Mouse (Mus musculus) T-helper 17 cell (primary cell): ENCODE measurements around the gene Slc38a10.

Experiments used
- in situ Hi-C, 2 experiments: fragments of 300-600 bp; cut with MboI, MseI; formaldehyde crosslinking; loops; 1 replicate in 1 of 2; 2 replicates in 1 of 2; pipeline ENCODE4 v1.15.1; 2025; ENCODE audit warnings: high pct_unique_total_duplicates in 2 of 2

Slc38a10 gene

DNA sequence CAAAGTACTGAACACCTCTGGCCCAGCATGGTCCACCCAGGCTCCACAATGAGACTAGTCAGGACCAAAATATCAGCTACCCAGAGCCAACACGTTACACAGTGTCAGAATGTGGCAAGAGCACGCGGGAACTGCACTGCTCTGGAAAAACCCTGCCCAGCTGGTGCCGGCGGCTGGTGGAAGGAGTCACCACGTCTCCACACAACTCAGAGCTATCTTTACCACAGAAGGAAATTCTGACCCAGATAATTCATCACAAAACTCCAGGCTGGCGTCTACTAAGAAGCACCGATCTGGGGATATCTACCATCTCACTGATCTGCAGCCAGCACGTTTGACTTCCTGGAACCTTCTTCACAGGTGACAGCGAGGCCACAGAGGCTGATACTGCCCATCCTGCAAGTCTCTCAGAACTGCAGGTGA lies 11.8 kb downstream of the Slc38a10 start:
- in situ Hi-C loops: no loop called here

DNA sequence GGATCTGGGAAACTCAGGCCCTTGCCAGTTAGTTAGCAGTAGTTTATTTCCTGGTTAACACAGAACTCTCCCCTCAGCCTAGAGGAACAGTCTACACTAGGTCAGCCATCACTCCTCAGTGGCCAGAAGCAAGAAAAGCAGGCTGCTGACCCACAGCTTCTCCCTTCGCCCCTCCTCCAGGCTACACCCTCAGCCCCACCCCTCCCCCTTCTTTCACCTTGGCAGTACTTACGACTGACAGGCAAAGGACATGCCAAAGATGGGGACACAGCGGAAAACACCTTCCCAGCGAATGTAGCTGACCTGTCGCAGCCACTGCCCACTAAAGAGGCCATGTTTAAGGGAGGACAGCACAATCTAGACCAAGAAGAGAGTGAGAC lies 13.5 kb downstream of the Slc38a10 start:
- in situ Hi-C loops: no loop called here

DNA sequence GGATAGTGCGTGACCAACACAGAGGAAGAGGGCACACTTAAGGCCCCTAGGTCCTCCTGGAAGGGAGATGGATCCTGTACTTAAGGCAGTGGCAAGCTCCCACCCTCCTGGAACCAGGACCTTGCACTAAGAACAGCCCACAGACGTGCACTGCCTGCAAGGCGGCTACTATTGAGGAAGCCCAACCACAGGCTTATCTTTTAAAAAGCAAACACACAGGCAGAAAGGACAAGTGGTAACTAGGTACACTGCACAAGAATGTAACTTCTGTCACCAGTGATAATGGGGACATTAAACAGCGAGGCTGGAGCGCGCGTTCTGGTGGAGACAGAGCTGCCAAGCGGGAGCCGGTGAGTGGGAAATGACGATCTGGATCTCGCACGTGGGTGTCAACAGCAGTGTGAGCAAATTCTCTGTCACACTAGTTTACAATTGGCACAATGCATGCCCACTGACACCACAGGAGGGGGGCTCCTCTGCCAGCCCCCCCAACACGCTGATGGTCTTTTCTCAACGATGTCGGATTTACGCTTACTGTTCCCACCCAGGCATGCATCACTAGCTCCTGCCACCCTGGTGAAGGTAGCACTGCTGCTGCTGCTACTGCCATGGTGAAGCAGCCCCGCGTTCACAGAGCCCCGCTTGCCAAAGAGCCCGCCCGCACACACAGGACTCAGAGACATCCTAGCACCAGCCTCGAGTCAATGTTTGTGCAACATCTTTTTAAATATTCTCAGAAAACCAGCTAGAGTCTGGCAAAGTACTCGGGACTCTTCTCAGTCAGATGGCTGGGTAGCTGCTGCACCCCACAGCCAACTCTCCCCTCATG lies 14.1 kb downstream of the Slc38a10 start:
- in situ Hi-C loops: no loop called here

DNA sequence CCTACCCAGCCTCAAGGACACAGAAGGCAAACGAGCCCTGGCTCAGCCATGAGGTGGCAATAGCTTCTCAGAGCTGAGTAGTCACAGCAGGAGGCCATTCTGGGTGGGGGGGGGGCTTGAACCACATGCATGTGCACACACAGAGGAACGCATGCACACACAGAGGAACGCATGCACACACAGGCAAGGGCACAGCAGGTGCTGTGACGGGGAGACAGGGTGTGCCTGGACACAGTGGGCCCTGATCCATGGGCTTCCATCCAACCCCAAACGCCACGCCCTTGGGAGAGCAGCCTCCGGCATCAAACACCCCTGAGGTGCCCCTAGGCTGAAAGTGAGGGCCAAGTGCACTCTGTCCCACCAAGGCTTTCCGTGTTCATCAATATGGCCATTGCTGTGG lies 15.0 kb downstream of the Slc38a10 start:
- in situ Hi-C loops: no loop called here

DNA sequence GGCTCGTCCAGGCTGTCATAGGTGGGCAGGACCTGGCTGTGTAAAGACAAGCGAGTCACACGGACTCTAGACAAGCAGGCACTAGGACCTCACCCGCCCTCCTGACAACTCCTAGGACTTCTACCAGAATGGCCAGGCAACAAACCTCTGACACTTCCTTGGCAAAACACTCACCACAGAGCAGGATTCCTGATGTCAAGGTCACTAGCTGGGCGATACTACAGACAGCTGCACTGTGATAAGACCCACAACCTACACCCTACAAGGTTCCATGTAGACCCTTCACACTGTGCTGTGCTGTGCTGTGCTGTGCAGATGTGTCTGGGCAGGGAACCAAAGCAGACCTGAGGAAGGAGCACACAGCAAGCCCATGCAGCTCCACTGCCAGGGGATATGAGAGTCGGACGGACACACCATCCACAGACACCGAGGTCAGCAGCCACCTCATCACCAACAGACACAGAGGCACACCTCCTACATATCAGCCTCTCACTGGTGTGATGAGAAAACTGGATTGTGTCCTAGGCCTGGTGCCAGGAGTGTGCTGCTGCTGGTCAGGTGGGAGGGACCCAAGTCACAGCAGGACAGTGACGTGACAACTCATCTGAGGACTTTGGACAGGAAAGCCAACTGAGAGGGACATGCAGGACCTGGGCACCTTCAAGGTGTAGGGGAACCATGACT lies 16.2 kb downstream of the Slc38a10 start:
- in situ Hi-C loops: no loop called here

DNA sequence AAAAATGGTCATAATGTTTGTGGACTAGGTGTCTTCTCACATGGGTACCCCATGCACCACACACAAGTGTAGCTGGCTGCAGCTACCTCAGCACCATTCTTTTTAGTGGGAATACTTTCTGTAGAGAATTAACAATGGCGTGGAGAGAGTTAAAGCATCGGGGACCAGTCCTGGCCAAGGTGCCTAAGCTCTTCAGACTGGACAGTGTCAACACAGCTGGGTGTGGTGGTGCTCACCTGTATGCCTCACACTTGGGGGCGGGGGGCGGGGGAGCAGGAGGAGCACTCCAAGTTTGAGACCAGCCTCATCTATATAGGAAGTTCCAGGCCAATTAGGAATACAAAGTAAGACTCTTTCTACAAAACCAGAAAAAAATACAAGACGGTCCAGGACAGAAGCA lies 17.0 kb downstream of the Slc38a10 start:
- in situ Hi-C loops: no loop called here

DNA sequence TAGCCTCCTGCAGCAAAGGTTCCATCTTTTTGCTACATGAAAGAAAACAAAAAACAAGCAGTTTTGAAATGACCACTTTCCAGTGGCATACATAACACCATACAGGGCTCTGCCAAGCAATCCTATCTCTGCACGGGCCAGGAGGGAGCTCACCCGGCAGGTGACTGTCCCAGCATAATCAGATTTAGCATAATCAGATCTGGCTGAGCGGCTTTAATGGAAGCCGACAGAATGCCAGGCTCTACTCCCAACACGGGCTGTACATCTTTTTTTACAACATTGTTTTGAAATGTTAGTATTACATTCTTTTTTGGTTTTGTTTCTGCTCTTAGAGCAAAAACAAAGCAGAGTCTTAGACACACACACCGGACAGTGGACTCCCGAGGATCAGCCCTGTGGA lies 21.9 kb downstream of the Slc38a10 start:
- in situ Hi-C loops: no loop called here

DNA sequence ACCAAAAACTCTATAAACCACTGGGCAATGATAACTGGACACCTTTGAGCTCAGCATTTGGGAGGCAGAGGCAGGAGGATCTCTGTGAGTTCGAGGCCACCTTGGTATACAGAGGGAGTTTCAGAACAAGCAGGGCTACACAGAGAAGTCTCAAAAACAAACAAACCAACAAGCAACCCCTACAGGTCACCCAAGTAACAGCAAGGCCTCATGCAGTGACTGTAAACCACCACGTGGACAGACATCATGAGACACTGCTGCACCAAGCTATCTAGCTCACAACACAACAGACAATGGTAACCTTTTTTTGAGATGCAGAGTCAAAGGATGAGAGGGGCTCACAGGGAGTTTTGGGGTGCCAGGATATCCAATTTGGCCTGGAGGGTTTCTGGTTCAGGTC lies 24.3 kb downstream of the Slc38a10 start:
- in situ Hi-C loops: no loop called here

DNA sequence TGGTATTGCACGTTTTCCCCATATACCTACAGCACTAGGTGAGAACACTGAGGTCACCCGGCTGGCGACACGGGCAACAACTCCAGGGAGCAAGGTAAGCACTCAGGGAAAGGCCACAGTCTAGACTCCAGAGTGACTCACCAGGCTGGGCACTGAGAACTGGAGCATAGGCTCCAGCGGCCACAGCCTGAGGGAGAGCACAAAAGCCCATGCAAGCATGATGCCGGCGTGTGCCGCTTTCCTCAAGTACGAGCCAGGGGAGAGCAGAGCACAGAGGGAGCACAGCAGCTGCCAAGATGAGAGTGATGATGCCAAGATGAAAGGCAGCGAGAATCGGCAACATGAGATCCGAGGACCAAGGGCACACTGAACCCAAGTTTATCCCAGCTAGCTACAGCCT lies 29.0 kb downstream of the Slc38a10 start:
- in situ Hi-C loops: no loop called here

DNA sequence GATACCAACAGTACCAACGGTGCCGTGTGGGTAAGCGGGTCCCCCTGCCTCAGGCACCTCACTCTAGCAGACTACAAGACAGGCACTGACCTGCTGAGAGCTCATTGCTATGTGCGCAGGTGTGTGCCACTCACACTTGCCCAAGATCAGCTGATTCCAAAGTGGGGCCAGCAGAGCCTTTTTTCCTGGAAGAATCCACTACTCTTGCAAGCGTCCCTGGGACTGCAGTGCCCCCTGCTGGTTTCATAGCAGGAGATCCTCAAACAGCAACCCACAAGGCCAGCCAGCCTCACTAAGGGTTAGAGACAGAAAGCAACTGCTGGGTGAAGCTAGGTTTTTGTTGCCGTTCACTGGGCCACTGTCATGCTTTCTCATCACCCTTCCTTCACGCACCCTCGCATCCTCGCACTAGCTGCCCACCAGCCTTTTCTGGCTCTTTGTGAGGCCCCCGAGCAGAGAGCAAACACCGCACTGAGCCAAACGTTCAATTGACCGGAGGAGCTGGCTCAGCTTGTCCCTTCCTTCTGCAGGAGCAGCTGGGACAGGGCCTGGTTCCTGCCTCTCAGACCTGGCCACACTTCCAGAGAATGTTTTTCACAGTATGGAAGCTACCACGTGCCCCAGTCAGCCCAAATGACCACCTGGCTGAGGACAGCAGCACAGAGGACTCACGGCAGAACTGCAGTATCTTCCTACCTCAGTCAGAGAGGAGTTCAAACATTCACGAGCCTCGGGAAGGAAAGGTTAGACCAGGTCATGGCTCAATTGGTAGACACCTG lies 30.3 kb downstream of the Slc38a10 start:
- in situ Hi-C loops: no loop called here

DNA sequence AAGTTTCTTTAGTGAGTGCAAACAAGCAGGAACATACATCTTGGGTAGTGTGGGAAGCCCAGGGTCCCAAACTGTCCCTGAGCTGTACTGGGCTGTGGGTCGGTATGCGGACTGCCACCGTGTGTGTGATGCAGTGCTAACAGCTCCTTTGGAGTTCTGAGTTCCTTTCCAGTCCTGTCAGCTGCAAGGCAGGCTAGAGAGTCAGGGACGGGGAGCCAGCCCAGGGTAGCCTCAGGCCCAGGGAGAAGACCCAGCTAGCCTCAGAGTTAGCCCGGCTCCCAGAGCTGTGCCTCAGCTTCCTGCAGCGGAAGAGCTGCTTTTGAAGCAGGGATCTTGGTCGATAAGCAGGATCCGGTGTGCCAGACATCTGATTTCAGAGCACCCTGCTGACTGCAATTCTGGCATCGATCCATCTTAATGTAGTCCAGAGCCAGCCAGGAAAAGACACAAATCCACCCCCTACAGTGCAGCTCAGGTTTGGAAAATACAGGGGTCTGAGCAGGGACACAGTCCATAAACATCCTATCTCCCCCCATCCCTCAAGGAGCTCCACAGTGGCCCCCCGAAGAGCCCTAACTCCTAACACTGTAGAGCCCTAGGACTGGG lies 31.1 kb downstream of the Slc38a10 start:
- in situ Hi-C loops: no loop called here

DNA sequence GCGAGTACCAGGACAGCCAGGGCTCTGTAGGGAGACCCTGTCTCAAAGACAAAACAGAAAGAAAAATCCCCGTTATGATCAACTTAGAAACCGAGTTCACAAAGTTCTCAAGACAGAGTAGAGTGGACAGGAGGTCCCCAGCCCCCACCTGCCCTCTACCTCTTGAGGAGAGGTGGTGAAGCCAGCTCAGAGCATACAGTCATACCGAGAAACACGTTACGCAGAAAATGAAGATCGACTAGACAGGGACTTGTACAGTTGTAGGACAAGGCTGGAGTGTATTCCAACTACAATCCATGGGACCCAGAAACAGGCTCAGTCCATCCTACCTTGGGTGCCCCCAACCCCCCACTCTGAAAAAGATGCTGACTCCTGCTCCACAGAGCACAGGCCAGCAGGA lies 32.0 kb downstream of the Slc38a10 start:
- in situ Hi-C loops: no loop called here

DNA sequence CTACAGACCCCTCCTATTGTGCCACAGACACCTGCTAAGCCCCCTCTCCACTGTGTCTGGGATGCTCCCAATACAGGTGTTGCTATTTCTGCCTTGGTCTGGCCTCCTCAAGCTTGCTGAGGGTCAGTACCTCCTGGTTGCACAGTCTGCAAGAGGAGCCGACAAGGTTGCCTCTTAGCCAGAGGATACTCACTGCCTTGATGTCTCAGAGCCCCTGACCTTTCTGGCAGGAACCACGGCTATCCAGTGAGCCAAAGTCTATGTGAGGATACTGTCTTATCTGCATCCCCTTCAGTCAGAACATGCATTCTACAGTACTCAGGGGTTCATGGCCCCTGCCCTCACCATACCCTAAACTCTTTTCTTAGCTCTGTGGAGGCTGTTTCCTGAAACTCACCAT lies 33.5 kb downstream of the Slc38a10 start:
- in situ Hi-C loops: no loop called here

DNA sequence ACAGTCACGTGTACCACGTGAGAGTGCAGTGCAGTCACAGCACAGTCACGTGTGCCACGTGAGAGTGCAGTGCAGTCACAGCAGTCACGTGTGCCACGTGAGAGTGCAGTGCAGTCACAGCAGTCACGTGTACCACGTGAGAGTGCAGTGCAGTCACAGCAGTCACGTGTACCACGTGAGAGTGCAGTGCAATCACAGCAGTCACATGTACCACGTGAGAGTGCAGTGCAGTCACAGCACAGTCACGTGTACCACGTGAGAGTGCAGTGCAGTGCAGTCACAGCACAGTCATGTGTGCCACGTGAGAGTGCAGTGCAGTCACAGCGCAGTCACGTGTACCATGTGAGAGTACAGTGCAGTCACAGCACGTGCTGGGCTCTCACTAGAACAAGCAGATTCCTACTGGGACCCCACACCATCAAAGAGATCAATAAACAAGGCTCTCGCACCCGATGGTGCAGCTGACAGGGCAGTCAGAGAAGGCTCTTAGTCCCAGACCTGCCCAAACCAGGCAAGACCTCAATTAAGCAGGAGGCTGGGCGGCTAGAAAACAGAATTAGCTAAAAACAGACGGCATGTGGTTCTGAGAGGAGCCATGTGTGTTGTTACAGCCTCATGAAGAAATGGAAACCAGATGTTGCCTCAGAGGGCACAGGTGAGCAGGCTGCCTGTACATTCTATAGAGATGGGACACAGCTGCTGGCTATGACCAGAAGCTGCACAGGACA lies 36.5 kb downstream of the Slc38a10 start:
- in situ Hi-C loops: loop anchor here in 1 of 2 experiments (5.0 kb wide), 1 partner anchor 98 kb away; no protein-coding TSS in a partner anchor

DNA sequence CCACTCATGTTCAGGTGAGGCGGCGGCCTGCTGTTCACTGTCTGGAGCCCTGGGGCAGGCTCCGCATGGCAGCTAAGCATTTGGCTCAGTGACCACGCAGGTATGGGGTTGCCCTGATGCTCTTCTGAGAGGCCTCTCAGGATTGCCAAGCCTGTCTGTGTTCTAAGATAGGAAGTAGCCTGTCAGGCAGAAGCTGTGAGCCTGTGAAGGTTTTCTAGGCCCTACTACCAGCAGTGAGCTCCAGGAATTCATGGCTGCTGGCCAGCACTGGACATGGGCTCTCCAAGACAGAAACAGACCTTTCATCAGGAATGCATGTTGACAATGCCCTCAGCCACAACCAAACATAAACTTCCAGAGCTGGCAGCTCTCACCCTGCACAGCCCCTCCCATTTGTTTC lies 39.0 kb downstream of the Slc38a10 start:
- in situ Hi-C loops: loop anchor here in 1 of 2 experiments (5.0 kb wide), 1 partner anchor 100 kb away; no protein-coding TSS in a partner anchor

DNA sequence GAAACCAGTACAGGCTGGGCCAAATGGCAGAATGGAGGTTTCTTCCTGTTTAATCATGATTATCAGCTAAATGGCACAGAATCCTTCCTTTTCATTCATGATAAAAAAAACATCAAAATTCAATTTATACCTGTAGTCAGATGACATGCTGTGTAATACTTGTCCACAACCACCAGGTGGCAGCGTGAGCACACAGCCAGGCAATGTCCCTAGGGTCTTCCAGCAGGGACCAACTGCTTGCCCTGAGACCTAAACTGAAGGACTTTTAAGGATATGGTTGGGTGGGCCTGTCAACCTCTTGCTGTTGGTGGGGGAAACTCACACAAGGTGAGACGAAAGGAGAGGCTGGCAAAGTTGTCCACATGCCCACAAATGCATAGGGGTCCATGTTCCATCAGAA lies 40.1 kb downstream of the Slc38a10 start:
- in situ Hi-C loops: loop anchor here in 1 of 2 experiments (5.0 kb wide), 1 partner anchor 101 kb away; no protein-coding TSS in a partner anchor

DNA sequence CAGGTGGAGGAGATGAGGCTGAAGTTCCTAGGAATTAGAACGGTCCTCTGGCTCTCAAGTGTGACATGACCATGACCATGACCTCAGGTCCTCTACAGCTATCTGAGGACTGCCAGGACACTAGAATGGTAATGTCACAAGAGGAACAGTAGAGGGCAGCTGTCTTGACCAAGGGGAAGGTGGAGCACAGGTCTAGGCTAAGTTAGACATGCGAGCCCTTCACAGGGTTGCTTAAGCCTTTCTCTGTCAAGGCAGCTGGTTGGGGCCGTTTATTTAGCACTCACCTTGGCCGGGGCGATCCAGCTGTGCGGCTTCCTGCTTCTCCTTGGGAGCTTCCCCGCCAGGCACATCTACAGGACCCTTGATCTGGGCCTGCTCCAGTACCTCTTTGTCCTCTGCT lies 40.6 kb downstream of the Slc38a10 start:
- in situ Hi-C loops: loop anchor here in 1 of 2 experiments (5.0 kb wide), 1 partner anchor 102 kb away; no protein-coding TSS in a partner anchor

DNA sequence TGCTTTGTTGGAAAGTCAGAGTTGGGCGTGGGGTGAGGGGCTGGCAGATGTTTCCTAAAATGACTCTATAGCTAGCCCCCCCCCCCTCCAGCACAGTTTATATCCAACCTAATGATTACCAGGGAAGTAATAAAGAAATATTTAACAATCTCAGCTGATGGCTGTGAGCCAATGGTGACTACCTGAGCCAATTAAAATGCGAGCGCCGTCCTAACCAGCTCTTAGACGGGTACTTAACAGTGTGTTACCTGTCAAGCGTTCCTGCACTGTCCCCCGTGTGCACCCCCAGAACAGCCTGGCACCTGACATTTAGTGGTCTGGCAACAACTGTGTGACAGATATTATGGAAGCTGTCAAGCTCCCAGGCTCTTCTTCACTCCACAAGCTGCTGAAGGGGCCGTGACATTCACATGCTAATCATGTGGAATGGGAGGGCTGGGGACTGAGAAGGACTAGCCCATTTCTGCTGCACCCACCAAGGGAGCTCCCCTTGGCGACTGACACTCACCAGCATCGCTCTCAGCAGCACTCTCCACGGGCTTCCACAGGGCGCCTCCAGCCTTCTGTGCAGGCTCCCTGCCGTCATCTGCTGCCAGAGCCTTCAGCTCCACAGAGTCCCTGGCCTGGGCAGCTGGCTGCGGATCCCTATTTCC lies 41.5 kb downstream of the Slc38a10 start:
- in situ Hi-C loops: loop anchor here in 1 of 2 experiments (5.0 kb wide), 1 partner anchor 103 kb away; no protein-coding TSS in a partner anchor

DNA sequence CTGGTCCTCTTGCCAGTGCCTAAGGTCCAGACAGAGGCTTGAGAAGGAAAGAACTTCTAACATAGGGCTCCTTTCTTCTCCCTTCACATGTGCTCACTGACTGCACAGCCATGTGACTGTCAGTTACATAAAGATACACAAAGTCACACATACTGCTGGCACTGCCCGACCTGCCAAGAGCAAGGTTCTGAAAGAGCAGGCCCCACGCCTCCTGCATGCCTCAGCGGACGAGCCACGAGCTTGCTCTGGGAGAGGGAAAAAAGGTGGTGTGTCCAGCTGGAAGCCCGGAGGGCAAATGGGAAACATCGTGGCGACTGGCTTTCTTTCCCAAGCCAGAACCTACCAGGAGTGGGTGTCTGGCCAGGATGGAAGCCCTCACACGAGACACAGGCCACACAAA lies 43.4 kb downstream of the Slc38a10 start:
- in situ Hi-C loops: no loop called here

DNA sequence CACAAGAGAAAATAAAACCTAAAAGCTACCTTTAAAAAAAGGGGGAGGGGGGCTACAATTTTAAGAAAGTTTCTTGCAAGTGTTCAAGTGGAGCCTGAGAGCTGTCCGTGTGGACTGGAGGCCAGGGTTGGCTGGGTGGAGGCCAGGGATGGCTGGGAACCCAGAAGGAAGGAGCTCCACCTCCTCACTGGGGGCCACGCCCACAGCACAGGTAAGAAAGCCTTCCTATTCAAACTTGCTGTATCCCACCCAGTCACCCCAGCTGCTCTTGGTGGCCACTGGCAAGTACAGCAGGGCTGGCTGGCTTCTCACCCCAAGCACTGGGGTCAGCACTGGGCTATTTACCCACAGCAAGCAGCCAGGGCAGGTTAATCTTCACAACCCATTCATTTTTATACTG lies 44.1 kb downstream of the Slc38a10 start:
- in situ Hi-C loops: no loop called here
